Mouse (Mus musculus): ENCODE measurements around the gene Agfg1.
A peak's percentile ranks its signal among the peaks of the same experiment; 100 is the strongest.

DNA sequence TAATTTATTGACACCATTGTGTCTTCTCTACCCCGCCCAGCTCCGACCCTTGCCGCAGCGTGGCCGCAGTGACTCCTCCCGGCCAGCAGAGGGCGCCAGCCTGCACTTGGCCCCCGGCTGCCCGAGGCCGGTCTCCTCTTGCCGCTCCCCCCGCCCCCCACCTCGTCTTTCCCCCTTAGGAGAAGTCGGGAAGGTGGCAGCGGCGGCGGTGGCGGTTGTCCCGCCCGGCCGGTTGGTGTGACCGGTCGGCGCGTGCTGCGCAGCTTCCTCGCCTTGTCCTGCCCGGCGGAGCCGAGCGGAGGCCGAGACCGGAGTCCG is at the start of gene Agfg1:
- peak; percentile 98 for TF ChIP-seq CTCF (IDR thresholded peaks at IDR 0.05; ENCODE audit: control insufficient read depth, insufficient read depth, insufficient read length)
- TF ChIP-seq MYOD1 (IDR thresholded peaks at IDR 0.05; ENCODE audit: control insufficient read depth, insufficient read length, low read depth) = no peak
